Mouse (Mus musculus) kidney, adult 10 weeks (tissue): ENCODE data around the gene Sntb2. TPM values are rescaled to one million over a fixed set of nuclear protein-coding genes. Genes with fewer than 3 reads are reported as not detected.

Experiments
- polyA plus RNA-seq: library from polyadenylated mRNA; stranded (reverse); fragments of 350-450 nt; fragmentation: Illumina TruSeq; extraction: RNeasy Lipid Tissue Mini Kit (QIAGEN cat#74804); gene quantifications from one replicate; pipeline ENCODE4 v1.2.3, GENCODE M21; 2014; ENCODE audit warnings: low read depth, low replicate concordance

Gene Sntb2
- 17.9 TPM for polyA plus RNA-seq

GRCm38 (mm10) chr8:106935324-106935869, at the start of gene Sntb2:
Sntb2 (plus strand) TSS chr8:106935750.

GRCm38 (mm10) chr8:106893481-106894156, 41.9 kb upstream of the Sntb2 start, which contains the start of gene Utp4:
Utp4 (plus strand) TSS chr8:106893636.

GRCm38 (mm10) chr8:107030650-107031576, 95.4 kb downstream of the Sntb2 start, which contains the start of gene Vps4a:
Vps4a (plus strand) TSS chr8:107031222.

GRCm38 (mm10) chr8:107048061-107048941, 112.8 kb downstream of the Sntb2 start, which contains the start of gene Pdf:
Pdf (minus strand) TSS chr8:107048614.

GRCm38 (mm10) chr8:107056076-107056972, 120.8 kb downstream of the Sntb2 start, which contains the start of the genes Cog8 and Nip7:
Cog8 (minus strand) TSS chr8:107056689.
Nip7 (plus strand) TSS chr8:107056877.

GRCm38 (mm10) chr8:107065511-107066496, 130.3 kb downstream of the Sntb2 start, which contains the start of gene Tmed6:
Tmed6 (minus strand) TSS chr8:107065644.

Other genes starting within 250 kb of the Sntb2 start
- gene Has3, start 65.5 kb upstream of the Sntb2 start, polyA plus RNA-seq: 0.53 TPM
- 26.0 TPM for gene Utp4, start 42.1 kb upstream of the Sntb2 start, polyA plus RNA-seq
- gene Vps4a, start 95.5 kb downstream of the Sntb2 start, polyA plus RNA-seq: 38.8 TPM
- 69.7 TPM for gene Pdf, start 112.9 kb downstream of the Sntb2 start, polyA plus RNA-seq
- gene Cog8, start 120.9 kb downstream of the Sntb2 start, polyA plus RNA-seq: 22.4 TPM
- gene Nip7, start 121.1 kb downstream of the Sntb2 start, polyA plus RNA-seq: 9.9 TPM
- 36.0 TPM for gene Tmed6, start 129.9 kb downstream of the Sntb2 start, polyA plus RNA-seq
- 18.1 TPM for gene Terf2, start 160.8 kb downstream of the Sntb2 start, polyA plus RNA-seq
- 287 TPM for gene Cyb5b, start 214.9 kb downstream of the Sntb2 start, polyA plus RNA-seq